Mouse (Mus musculus): ENCODE data around the gene Nckap5.

Gene Nckap5

GRCm38 (mm10) chr1:126764201-126764600 is 66.4 kb downstream of the Nckap5 start:
- no peak for DNase-seq

DNA sequence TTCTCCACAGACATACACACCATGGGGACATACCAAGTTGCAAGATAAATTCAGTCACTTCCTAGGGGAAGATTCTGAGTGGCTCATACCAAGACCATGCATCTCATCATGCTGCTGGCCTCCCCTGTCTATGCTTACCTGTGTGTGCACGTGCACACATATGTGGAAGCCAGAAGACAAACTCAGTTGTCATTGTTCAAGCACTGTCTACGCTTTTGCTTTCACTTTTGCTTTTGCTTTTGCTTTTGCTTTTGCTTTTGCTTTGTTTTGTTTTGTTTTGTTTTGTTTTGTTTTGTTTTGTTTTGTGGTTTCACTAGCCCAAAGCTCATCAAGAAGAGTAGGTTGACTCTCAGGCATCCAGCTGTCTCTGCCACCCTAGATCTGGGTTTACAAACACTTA is 67.4 kb downstream of the Nckap5 start:
- no peak for DNase-seq

- DNase-seq = no peak
Observed at GRCm38 (mm10) chr1:126760386-126760785, 70.2 kb downstream of the Nckap5 start.

DNA sequence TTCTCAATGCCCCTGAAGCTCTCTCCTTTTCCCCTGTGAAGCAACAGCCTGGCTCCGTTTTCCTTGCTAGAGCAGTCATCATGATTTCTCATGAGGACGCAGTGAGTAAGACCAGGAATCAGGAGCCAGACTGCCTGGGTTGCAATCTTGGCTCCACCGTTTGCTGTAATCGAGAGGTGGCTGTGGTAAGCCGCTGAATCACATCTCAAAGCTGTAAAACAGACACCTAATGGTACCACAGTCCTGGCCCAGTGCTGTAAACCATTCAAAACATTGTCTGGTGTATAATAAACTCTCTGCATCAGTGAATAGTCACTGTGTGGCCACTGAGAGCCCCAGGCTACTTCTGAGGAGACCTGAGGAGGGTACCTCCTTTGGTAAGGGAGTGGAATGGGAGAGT is 74.9 kb downstream of the Nckap5 start:
- no peak for DNase-seq

- no peak for DNase-seq
Observed at GRCm38 (mm10) chr1:126753611-126754010, 77.0 kb downstream of the Nckap5 start.

DNA sequence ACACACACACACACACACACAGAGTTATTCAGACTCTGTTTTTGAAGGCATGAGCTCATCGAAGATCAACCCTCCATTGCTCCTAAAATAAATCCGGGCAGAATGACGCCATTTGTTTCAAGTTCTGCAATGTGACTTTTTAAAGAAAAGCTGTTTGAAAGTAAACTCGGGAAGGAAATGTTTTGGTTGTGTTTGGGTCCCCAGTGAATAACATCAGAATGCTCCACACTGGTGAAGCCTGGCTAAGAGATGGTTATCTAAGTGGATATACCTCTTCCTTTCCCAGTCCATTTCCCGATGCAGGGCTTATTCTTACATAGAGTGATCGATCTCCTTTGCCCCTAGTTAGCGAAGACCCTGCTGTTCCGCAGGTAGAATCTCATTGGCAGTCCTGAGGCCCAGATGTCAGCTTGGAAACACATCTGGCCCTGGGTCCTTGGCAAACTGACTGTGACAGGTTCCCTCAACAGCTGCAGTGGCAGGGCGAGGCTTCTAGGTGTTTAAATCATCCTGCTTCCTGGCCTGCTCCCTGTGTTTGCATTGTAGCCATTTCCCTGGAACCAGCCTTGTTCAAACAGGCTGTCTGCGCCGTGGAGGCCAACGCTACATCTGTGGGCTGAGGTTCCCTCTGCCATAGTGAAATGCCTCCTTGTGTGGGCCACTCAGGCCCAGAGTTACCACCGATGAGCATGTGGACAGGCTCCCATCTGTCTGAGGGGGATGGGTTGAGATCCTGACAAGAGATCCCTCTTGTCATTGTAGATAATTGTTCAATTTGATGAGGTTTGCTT is 78.2 kb downstream of the Nckap5 start:
- no peak for DNase-seq

- DNase-seq = no peak
Observed at GRCm38 (mm10) chr1:126751137-126751536, 79.5 kb downstream of the Nckap5 start.

DNA sequence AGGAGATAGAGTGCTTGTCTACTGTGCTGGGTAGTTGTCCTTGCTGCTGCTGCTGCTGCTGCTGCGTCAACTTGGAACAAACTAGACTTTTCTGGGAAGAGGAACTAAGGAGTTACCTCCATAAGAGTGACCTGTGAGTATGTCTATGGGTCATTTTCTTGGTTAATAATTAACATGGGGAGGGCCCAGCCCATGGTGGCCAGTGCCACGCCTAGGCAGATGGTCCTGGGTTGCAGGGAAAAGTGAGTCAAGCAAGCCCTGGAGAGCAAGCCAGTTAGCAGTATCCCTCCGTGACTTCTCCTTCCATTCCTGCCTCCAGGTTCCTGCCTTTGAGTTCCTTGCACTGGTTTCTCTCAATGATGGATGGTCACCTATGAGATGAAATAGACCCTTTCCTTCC is 80.4 kb downstream of the Nckap5 start:
- no peak for DNase-seq

- DNase-seq = no peak
Observed at GRCm38 (mm10) chr1:126747914-126748313, 82.7 kb downstream of the Nckap5 start.

DNA sequence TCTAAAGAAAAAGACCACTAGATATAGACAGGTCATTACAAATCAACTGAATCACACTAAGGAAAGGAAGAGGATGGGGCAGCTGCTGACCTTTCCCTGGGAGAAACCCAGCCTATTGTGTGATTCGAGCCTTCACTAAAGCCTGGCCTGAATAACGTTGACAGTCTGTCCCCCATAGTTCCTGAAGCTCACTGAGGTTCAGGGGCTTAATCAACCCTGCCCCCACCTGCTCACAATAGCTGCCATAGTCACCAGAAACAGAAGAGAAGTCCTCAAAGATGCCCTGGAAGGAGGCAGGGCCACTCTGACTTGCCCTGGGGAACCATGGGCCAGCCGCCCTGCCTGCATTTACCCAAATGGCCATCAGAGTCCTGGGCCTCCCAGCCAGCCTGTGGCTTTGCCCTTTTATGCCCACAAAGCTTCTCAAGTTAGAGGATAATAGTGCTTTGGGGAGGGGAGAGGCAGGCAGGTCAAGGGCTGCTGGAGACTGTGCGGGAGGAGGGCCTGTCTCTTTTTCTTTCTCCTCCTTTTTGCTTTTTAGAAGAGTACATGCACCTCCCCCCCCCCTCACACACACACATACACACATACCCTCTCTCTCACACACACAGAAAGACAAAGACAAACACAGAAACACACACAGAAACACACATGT is 85.0 kb downstream of the Nckap5 start:
- DNase-seq = no peak

GRCm38 (mm10) chr1:126744631-126745305 is 85.8 kb downstream of the Nckap5 start:
- no peak for DNase-seq

GRCm38 (mm10) chr1:126738291-126738640 is 92.3 kb downstream of the Nckap5 start:
- DNase-seq = no peak

DNA sequence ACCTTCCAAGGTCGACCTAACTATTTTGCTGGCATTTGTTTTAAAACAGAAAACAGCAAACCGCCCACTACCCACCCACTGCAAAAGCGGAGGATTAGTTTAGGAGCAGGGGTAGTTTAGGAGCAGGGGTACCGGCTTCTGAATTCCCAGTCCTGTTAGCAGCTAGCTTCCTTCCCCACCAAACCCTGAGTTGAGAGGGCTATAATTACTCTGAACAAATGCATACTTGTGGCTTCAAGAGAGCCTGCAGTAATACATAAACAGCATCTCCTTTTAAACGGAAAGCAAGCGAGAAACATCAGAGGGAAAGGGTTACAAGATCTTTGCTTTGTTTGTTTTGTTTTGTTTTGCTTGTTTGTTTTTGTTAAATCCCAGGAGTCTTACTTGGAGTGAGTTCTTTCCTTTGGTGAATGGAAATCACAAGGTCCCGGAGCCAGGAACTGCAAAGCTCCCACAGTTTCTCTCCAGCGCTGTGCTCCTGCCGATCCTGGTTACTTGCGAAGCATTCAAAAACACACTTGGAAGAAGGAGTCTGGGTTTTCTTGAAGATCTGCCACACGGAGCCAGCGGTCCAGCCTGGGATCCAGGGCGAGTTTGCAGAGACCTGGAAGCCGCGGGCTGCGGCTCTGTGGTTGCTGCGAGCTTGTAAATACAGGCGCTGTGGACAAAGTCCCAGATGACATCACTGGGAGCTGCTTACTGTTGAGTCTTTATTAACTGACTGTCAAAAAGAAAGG is 92.9 kb downstream of the Nckap5 start:
- DNase-seq = peak; percentile 70

DNA sequence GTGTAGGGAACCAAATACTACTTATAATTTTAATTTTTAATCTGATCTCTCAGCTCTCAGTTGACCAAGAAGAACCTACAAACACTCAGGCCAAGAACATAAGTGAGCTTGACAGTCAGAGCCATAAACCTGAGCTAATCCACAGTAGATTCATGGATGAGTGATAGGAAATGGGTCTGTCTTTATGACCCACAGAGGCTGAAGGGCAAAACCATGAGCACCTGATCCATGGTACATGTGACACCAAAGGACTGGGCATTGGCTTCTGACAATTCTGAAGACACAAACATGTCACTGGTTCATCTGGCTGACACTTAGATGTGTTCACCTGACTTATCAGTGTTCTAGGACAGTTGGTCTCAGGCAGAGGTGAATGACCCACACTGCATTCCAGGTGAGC is 98.9 kb downstream of the Nckap5 start:
- DNase-seq = no peak

- DNase-seq = peak; percentile 8
Observed at GRCm38 (mm10) chr1:126726400-126727055, 104.1 kb downstream of the Nckap5 start.

DNA sequence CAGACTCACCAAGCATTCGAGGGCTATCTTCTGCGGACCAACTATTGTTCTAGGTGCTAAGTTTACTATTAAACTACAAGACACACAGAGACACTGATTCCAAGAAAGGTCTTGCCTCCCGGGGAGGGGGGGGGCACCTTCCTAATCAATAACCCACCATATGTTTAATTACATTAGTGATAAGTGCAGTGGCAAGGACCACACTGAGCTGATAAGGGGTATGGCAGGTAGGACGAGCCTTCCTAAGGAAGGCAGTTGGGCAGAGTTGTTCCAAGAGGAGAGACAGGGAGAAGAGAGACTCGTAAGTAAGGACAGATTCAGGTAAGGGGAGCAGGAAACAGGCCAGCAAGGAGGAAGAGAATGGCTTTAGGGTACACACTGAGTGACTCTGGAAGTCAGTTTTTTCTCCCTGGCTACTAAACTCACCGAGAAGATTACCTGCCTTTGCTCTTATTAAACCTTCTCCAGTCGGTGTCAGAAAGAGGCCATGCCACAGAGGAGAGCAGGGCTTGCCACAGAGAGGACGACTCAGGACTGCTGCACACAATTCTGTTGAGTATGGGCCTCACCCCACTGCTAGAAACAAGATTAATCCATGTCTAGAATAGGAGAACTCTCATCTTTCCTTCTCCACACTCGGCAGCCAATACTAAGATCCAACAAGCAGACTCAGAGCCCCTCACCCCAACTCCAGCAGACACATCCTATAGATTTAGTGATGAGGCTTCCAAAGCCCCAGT is 104.8 kb downstream of the Nckap5 start:
- no peak for DNase-seq

GRCm38 (mm10) chr1:126721917-126722316 is 108.7 kb downstream of the Nckap5 start:
- DNase-seq = no peak

DNA sequence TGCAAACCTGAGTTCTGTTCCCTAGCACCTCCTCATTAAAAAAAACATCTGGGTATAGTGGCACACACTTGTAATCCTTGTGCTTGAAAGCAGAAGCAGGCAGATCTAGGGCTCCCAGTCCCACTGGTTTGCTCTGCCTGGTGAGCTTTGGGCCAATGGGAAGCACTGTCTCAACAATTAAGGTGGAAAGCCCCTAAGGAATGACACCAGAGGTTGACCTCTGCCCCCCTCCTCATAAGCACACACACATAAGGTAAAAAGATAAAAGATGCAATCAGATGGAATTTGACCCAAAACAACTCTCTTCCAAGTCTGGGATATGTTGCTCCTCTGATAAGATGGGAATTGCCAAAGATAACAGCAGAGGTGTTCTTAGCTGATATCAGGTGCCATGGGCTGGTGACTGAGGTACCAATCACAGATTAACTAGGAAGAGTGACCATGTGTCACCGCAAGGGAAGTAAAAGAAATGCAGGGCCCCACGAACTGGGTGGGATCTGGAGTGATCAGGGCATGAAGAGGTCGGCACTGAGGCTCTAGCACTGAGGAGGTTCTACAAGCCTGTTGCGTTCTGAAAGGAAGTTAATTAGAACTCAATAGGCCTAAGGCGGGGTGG is 110.8 kb downstream of the Nckap5 start:
- no peak for DNase-seq

GRCm38 (mm10) chr1:126706611-126707010 is 124.0 kb downstream of the Nckap5 start:
- DNase-seq = no peak

GRCm38 (mm10) chr1:126700978-126701320 is 129.7 kb downstream of the Nckap5 start:
- DNase-seq = no peak
